Mouse (Mus musculus) layer of hippocampus, adult 11-12 months (tissue): ENCODE measurements at regions not wholly inside any gene's neighbourhood (a gene's known extent, or its start where the extent isn't known, plus 50 kb on each side); places are given as distances from the start of the nearest gene placed in this dataset.

Experiments
- DNase-seq: peaks from one replicate; pipeline ENCODE4 v3.0.0; 2022; ENCODE audit warnings: low spot score

DNA sequence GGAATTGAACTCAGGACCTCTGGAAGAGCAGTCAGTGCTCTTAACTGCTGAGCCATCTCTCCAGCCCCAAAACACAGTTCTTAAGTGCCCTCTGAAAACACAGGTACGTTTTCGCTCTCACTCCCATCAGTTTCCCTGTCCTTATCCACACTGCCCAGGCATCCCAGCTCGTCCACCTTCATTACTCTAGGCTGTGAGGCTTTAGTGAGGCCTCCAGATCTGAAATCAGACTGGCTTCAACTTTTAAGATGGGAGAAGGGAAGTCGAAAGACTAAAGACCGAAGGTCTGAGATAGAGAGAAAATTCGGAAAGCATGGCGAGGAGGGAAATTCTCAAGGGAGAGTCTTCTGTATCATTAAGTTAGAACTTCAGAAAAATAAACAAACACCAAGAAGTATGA, 54.8 kb upstream of the Tet2 start:
- DNase-seq, result no peak

DNA sequence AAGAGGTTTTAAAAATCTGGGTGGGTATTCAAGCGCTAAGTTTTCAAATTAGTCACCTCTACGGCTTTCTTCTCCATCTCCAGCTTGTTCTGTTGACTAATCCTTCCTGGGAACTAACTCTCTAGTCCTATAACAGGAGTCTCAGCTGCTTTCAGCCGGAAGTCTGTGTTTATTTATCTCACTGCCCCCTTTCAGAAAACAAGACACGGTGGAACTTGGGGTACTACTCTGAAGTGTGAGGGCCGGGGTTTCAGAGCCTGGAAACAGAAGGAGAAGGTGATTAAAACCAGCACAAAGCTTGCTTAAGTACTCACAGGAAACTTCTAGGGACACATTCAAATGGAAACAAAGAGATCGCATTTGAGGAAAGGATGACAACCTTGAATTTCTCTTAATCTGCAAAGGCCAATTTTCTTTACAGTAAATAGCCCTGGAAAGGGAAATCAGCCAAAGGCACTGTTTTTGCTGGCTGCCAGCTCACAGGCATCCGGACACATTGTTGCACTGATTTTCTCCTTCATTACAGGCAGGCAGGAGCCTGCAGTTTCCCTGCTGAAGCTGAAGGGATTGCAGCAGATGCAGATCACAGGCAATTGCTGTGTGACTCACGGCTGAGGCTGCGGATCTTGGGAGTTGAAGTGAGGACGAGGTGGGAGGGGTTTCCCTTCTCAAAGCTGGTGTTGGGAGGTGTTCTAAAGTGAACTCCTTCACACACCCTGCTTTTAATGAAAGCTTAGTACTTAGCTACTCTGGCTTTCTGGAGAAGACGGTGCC, 55.7 kb upstream of the Tet2 start:
- peak; percentile 59 for DNase-seq

DNA sequence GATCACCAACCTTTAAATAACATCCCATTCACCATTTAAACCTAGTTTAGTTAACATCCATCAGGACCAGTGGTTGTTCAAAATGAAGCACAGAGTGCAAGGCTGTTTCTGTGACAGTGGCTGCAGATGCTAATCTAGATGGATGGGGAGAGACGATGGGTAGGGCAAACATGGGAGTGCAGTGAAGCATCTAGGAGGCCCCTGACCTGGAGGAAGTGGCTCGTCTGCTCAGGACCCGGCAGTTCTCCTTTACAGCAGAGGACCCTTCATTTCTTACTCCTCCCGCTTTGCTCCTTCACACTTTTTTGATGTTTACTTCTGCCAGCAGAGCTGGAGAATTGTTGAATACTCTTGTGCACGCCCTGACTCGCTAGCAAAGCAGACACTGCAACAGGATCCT, 60.5 kb upstream of the Tet2 start:
- no peak for DNase-seq

DNA sequence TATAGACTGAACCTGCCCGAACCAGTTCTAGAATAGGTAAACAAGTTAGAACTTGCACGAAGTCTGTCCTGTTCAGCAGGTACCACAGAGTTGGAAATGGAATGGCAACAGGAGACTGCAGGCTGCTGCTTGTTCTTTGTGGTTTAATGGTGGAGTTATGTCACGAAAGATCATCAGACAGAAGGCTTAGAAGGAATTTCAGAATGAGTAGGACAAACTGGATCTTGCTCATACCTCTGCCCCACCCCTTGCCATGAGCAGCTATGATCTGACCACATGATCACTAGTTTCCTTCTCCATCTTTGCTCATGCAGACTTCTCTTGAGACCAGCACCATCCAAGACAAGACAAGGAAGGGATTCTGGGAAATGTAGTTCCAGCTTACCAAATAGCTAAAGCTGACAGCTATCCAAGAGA, 63.9 kb upstream of the Tet2 start:
- no peak for DNase-seq

DNA sequence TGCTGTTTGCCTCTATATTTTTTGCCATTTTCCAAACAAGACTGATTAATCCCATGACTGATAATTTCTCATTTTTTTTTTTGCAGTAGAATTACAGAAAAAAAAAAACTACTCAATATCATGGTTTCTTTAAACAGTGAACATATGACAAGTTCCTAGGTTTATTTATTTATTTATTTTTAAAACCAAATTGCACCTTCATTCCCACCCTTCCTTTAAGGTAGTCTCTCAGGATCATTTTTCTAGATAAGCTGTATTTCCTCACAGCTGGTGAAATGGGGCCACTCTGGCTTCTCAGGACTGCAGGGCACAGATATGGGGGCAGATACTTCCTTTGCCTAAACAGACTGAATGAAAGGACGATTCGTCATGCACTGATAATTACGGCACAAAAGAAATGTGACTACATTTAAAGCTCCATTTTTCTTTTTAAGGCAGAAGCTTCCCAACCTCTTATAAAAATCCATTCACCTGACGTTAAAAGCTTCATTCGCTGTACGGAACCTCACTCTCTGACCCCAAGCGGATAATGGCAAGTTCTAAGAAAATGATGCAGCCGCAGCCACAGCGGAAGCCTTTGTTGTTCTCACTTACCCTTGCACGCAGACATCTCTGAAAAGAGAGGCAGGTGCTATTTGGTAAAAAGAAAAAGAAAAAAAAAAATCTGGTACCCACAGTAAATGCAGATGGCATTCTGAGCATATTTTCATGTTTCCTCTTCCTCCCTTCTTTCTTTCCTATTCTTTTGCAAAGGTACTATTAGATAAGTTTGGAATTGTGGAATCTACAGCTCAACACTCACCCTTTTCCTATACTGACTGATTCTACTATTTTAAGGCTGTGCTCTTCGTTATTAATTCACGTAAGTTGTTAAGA, 69.1 kb upstream of the Tet2 start:
- DNase-seq, result no peak

DNA sequence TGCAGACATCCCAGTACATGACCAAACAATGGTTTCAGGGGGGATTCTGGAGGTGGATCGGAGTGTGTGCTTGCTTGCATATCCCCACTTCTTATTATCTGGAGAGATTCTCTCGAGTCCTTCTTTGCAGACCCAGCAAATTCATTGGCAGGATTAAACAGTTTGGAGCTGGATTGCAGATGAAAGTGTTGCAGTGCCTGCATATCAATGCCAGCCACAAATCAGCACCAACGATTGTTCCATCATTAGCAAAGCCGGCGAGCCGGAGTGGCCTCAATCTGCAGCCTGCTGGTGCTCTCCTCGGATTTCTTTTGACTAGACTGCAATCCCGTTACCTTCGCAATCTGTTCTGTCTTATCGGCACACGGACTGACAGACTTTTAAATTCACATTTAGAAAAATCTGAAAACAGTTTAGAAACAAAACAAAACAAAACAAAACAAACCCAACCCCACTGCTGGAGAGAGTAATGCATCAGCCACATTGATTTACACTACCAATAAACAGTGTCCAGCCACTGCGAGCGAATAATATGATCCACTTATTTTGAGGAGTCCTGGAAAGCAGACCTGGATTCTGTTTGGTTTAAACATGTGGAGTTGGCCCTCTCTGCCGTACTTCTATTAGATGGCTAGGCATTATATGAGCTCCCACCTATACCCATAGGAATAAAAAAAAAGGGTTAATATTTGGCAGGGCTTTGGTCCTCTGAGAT, 69.9 kb upstream of the Tet2 start:
- no peak for DNase-seq

DNA sequence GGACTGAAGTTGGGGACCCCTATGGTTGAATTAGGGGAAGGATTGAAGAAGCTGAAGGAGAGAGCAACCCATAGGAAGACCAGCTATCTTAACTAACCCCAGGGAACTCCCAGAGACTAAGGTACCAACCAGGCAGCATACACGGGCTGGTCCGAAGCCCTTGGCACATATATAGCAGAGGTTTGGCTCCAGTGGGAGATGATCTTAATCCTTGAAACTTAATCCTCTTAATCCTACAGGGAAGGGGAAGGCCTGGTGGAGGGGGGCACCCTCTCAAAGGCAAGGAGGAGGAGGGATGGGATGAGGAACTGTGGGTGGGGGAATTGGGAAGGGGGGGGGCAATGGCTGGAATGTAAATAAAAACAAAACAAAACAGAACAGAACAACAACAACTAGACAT, 72.1 kb upstream of the Tet2 start:
- no peak for DNase-seq

DNA sequence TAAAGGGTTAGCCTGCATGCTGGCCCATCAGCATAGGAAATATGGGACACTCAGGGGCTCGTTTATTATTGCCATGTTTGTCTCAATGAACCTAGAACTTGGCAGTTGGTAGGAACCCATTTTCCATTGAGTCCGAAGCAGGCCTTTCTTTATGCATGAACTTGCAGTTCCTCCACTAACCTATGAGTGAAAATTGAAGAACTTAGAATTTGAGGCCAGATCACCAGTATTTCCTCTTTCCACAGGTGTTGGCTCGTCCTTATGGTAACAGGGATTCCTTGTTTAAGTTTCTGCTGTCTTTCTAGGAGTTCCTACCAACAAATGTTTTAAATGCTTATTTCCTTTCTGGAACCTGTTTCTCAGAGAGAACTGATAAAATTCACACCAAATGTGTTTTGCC, 73.6 kb upstream of the Tet2 start:
- DNase-seq, result no peak

DNA sequence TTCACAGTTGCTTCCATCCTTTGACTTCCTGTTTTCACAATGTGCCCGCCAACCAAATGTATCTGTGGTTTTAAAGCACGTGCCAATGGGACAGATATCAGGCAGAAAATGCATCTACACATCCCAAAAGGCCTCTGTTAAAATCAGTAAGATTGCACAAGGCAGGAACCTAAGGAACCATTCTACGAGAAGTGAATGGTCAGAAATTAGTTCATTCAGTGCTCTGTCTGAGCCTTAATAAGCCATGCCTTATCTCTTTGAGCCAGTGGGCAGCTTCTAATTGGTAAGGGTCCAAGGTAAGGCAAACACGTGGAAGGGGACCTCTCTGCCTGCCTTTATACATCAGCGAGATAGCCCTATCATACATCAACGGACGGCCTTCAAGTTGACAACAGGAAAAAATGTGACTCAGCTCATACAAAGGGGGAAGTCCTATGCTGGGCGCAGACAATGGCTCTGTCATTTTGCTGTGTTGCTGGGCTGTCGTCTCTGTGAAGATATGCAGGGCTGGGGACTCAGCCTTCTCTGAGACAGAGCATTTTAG, 78.3 kb upstream of the Tet2 start:
- DNase-seq, result no peak

DNA sequence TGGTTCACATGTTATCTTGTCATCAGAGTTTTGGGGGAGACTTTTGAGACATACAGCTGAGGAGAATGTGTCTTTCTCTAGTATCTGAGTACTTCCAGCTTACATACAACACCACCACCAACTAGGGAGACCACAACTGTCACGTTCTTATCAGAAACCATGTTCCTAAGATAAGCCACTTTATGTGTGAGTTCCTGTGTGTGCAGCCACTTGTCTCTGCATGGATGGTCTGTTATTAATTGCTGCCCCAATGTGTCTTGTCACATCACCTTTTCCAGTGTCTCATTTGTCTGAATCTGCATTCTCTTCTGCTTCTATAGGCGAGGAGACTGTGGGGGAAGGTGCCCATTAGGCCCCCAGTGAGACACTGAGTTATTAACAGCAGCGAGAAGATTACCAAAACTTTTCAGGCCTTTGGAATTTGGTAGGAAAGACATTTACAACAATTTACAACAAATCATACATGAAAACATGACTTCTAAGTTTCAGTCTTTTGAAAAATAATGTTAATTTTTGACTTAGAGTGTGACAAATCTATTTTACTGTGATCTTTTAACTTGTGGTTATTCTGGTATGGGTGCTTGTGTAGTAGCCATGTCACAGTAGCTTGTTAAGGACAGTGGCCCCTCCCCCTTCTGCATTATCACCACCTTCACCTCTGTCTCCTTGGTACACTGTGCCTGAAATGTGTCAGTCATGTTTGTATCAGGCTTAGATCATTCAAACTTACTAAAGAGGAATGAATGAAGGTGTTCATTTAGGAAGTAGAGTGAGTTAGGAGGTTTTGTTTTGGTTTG, 79.3 kb upstream of the Tet2 start:
- no peak for DNase-seq

DNA sequence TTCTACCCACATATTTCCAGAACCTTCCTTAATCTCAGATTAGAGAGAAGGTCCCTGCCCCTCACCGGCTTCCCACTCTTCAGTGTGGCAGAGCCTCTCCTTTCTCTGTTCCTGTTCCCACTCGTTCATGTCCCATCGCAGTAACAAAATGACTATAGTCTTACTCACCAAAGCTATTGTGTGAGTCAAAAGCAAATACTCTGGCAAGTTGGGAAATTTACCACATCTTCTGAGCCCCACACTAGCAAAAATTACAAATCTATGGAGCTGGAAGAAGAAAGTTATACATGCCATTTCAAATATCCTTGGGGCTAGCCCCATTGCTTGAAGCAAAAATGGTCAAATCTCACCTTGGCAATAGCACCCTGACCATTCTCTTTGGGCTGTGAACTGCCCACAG, 80.1 kb upstream of the Tet2 start:
- DNase-seq, result no peak

DNA sequence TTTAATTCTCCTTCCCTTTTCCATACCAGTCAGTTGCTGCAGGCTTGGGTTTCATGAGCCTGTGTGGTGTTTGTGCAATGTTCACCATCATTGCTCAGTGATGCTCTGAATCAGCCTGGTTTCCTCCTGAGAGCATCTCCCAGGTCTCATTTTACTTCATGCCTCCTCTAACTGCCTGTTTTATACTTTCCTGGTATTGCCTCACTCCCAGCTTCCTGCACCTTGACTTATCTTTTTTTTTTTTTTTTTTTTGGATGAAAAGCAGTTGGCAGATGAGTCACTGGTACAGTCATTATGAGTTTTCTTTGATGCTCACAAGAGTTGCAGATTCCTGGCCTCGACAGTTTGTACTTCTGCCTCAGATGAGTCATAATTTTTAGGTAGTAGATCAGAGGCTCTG, 81.5 kb upstream of the Tet2 start:
- DNase-seq, result no peak

DNA sequence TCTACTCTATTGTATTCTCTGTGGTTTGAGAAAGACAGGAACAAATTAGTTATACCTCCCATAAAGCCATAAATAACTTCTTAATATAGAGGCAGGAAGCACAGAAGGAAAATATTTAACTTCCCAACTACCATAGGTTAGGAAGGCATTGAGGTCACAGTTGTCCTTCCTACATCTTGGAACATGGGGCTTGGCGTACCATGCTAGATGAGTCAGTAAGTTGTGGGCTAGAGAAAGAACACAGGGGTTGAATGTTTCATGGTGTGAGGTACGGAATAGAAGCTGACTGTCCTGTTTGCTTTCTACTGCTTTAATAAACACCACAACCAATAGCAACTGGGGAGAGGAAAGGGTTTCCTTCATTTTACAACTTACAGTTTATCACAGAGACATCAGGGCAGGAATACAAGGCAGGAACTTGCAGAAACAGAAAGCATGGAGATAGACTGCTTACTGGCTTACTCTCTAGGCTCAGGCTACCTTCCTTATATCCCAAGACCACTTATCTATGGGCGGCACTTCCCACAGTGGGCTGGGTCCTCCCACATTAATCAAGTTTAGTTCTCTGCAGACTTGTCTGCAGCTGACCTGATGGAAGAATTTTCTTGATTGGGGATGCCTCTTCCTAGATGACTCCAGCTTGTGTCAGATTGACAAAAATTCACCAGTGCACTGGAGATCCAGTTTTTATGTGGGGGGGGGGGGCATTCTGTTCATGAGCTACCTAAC, 82.3 kb upstream of the Tet2 start:
- no peak for DNase-seq

DNA sequence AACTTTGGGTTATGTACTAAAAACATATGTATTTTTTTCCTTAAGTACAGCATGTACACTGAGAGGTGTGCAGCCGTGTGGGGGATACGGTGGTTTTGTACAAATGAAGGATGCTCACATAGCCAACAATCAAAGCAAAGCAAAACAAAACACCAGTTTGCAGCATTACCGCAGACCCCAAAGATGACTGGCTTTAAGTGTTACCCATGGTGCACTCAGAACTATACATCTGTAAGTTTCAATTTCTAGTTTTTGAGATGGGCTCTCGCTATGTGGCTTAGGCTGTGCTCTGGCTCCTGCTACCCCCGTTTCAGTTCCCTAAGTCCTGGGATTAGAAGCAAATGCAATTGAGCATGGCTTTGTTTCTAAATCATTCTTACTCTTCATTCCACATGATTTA, 89.4 kb upstream of the Tet2 start:
- DNase-seq, result no peak

DNA sequence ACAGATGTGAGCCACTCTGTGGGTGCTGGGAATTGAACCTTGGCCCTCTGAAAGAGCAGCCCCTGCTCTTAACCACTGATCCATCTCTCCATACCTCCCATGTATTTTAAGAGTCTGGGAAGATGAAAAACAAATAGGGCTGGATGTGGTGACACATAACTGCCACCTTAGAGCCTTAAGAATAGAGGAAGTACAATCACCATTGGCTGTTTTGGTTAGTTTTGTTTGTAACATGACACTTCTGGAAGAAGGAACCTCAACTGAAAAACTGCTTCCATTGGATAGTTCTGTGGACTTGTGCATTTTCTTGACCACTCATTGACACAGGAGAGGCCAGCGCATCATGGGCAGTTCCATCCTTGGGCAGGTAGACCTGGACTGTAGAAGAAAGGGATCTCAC, 100.7 kb upstream of the Tet2 start:
- DNase-seq, result no peak

DNA sequence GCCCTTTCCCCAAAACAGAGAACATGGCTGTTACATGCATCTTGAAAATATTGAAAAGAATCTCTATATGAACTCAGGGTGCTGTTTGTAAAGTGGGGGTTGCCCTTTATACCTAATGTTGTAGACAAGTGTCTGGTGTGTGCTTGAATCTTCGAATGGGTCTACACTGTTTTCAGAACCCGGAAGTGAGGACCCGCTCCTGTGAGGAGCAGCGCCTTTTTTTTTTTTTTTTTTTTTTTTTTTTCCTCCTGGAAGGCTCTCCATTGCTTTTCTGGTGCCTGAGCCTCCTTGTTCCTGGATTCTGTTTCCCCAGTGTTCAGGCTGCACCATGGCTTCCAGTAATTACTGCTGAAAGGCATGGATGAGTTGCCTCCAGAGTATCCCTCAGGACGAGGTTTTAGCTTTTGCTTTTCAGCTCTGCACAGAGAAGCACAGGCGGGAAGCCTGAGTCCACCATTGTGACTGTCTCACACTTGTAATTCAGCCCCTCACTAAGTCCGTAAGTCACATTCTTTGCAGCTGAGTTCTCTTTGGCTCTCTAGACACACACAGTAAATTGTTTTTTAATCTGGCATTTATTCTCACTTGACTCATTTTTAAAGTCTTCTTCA, 101.6 kb upstream of the Tet2 start:
- no peak for DNase-seq

DNA sequence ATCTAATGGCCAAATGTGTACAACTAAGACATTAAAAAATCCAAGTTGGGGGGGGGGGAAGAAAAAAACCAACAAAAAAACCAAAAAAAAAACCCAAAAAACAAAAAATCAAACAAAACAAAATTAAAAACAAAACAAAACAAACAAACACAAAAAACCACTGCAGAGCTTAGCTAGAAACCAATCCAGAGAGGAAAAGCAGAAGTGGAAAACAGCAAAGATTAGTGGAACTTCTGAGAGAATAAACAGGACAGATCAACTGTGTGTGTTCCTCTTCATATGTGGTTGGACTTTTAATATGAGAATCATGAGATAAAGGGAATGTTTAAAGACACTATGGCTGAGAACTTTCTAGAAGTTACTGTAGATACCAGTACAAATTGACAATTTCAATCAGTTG, 105.1 kb upstream of the Tet2 start:
- no peak for DNase-seq

DNA sequence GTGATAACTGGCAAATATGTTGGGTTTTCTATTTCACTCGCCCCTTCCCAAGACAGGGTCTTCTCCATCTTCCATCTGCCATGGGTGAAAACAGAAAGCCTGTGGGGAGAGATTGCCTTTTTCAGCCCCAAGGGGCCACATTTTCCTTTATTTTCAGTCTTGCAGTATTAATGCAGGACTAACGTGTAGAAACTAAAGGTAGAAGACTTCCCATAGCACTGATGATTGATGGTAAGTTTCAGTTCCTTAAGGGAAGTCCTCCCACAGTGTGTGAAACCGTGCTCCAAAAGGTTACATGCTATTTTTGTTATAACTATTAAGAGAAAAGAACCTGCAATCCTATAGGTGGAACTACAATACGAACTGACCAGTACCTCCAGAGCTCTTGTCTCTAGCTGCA, 107.1 kb upstream of the Tet2 start:
- no peak for DNase-seq

DNA sequence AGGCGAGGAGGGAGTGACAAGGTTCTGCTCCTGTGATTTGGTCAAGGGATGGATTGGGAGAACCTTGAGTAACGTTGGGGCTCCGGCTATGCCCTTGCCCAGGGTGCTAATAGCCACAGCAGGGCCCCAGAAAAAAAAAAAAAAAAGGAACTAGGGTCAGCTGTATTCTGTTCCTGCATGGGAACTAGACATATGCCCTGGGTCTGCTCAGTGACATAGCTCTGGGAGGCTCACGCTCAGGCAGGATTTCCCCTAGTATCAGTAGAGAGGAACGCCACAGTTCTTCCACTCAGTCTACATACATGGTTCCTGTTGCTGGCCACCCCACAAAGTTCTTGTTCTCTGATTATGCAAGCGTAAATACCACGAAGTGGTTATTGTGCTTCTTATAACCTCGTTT, 114.8 kb upstream of the Tet2 start:
- no peak for DNase-seq

DNA sequence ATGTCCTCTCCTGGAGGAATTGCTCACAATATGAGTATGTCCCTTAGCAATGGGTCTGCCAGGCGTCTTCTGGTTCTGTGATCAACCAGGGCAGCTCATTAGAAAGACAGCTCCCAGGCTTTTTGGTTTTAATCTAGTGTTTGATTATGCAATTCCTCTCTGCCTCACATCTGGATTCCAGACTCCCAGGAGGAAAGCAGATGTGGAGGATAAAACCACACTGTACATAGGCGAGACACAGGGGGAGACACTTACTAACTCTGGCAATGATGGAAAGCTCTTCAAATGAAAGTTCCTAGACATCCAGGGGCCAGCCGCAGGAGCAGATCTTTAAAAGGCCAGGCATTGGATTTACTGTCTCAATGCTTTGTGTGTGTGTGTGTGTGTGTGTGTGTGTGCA, 116.4 kb upstream of the Tet2 start:
- DNase-seq, result no peak

DNA sequence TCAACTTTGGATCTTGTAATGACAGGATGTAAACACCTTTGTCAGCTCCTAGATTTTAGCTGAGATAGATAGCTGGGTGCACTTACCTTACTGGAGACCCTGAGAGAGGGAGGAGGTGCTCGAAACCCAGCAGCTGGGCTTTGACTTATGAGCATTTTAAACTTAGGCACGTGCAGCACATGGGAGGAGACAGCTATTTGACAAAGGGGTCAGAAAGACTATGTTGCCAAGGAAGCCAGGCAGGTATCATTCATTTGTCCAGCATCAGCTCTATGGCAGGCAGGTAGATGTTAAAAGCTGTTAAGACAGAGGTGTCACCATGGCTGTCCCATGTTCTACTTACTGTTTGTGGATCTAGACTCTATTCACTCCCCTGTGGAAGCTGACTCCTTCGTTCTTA, 120.0 kb upstream of the Tet2 start:
- no peak for DNase-seq
